Mouse (Mus musculus) ovary, postnatal 10 days (tissue): ENCODE results near the gene Psmd13.

Source experiments
- DNase-seq: peaks from one replicate; pipeline ENCODE4 v3.0.0; 2022; ENCODE audit warnings: low spot score

Gene Psmd13

GRCm38 (mm10) chr7:140881696-140882468 lies at the start of gene Psmd13, which contains the start of gene Sirt3:
TSS of gene Psmd13 (plus strand) at chr7:140881968.
TSS of gene Sirt3 (minus strand) at chr7:140882309.
- peak; percentile 84 for DNase-seq

GRCm38 (mm10) chr7:140833341-140833740 lies 48.4 kb upstream of the Psmd13 start:
- DNase-seq = no peak

GRCm38 (mm10) chr7:140834968-140835757 lies 46.6 kb upstream of the Psmd13 start, which contains the start of gene Urah:
TSS of gene Urah (plus strand) at chr7:140835018.
- no peak for DNase-seq

GRCm38 (mm10) chr7:140835758-140836087 lies 46.0 kb upstream of the Psmd13 start:
- DNase-seq = no peak

- DNase-seq = no peak
Observed at GRCm38 (mm10) chr7:140836243-140837115, 45.3 kb upstream of the Psmd13 start.

GRCm38 (mm10) chr7:140839556-140839955 lies 42.2 kb upstream of the Psmd13 start:
- no peak for DNase-seq

- no peak for DNase-seq
Observed at GRCm38 (mm10) chr7:140840750-140841735, 40.7 kb upstream of the Psmd13 start.

- DNase-seq = no peak
Observed at GRCm38 (mm10) chr7:140843806-140844205, 38.0 kb upstream of the Psmd13 start.

- peak; percentile 89 for DNase-seq
Observed at GRCm38 (mm10) chr7:140844905-140845665, 36.7 kb upstream of the Psmd13 start, which contains the start of gene Scgb1c1. TSS of gene Scgb1c1 (plus strand) at chr7:140845547.

- DNase-seq = no peak
Observed at GRCm38 (mm10) chr7:140845683-140846082, 36.1 kb upstream of the Psmd13 start.

GRCm38 (mm10) chr7:140846676-140847075 lies 35.1 kb upstream of the Psmd13 start:
- DNase-seq = no peak

GRCm38 (mm10) chr7:140847755-140848580 lies 33.8 kb upstream of the Psmd13 start, which contains the start of gene Odf3:
TSS of gene Odf3 (plus strand) at chr7:140847805.
- no peak for DNase-seq

GRCm38 (mm10) chr7:140848591-140848990 lies 33.2 kb upstream of the Psmd13 start:
- no peak for DNase-seq

- no peak for DNase-seq
Observed at GRCm38 (mm10) chr7:140851916-140852315, 29.9 kb upstream of the Psmd13 start.

- no peak for DNase-seq
Observed at GRCm38 (mm10) chr7:140853386-140853785, 28.4 kb upstream of the Psmd13 start.

- no peak for DNase-seq
Observed at GRCm38 (mm10) chr7:140854483-140854882, 27.3 kb upstream of the Psmd13 start.

GRCm38 (mm10) chr7:140855181-140855580 lies 26.6 kb upstream of the Psmd13 start:
- no peak for DNase-seq

- DNase-seq = peak; percentile 49
Observed at GRCm38 (mm10) chr7:140855860-140856784, 25.6 kb upstream of the Psmd13 start, which contains the start of gene Gm45785. TSS of gene Gm45785 (minus strand) at chr7:140856331.
